Mouse (Mus musculus): ENCODE measurements around the gene Tent5b. TPM values are rescaled to one million over a fixed set of nuclear protein-coding genes. Genes with fewer than 3 reads are reported as not detected.

The Tent5b gene
- polyA plus RNA-seq, 1 experiment: 0.03 TPM

- no peak for TF ChIP-seq GATA1 (IDR thresholded peaks at IDR 0.05; ENCODE audit: low read length)
These were observed 21.9 kb upstream of the Tent5b start for GRCm38 (mm10) chr4:133458044-133458443.

GRCm38 (mm10) chr4:133460006-133460405 is 19.9 kb upstream of the Tent5b start:
- no peak for TF ChIP-seq GATA1 (IDR thresholded peaks at IDR 0.05; ENCODE audit: low read length)

GRCm38 (mm10) chr4:133460796-133461325 is 19.1 kb upstream of the Tent5b start:
- no peak for TF ChIP-seq GATA1 (IDR thresholded peaks at IDR 0.05; ENCODE audit: low read length)

GRCm38 (mm10) chr4:133461362-133461761 is 18.6 kb upstream of the Tent5b start:
- TF ChIP-seq GATA1 (IDR thresholded peaks at IDR 0.05; ENCODE audit: low read length): no peak

GRCm38 (mm10) chr4:133463184-133463583 is 16.7 kb upstream of the Tent5b start:
- no peak for TF ChIP-seq GATA1 (IDR thresholded peaks at IDR 0.05; ENCODE audit: low read length)

GRCm38 (mm10) chr4:133468080-133468479 is 11.9 kb upstream of the Tent5b start:
- no peak for TF ChIP-seq GATA1 (IDR thresholded peaks at IDR 0.05; ENCODE audit: low read length)

GRCm38 (mm10) chr4:133469122-133469521 is 10.8 kb upstream of the Tent5b start:
- TF ChIP-seq GATA1 (IDR thresholded peaks at IDR 0.05; ENCODE audit: low read length): no peak

GRCm38 (mm10) chr4:133471135-133471821 is 8.7 kb upstream of the Tent5b start:
- TF ChIP-seq GATA1 (IDR thresholded peaks at IDR 0.05; ENCODE audit: low read length): no peak

- TF ChIP-seq GATA1 (IDR thresholded peaks at IDR 0.05; ENCODE audit: low read length): no peak
These were observed 6.1 kb upstream of the Tent5b start for GRCm38 (mm10) chr4:133473833-133474232.

GRCm38 (mm10) chr4:133480185-133480537 is 229 bp downstream of the Tent5b start:
- no peak for TF ChIP-seq GATA1 (IDR thresholded peaks at IDR 0.05; ENCODE audit: low read length)

GRCm38 (mm10) chr4:133480754-133481153 is 822 bp downstream of the Tent5b start:
- no peak for TF ChIP-seq GATA1 (IDR thresholded peaks at IDR 0.05; ENCODE audit: low read length)

GRCm38 (mm10) chr4:133481488-133481887 is 1.6 kb downstream of the Tent5b start:
- no peak for TF ChIP-seq GATA1 (IDR thresholded peaks at IDR 0.05; ENCODE audit: low read length)

- no peak for TF ChIP-seq GATA1 (IDR thresholded peaks at IDR 0.05; ENCODE audit: low read length)
These were observed 2.5 kb downstream of the Tent5b start for GRCm38 (mm10) chr4:133482479-133482878.

- no peak for TF ChIP-seq GATA1 (IDR thresholded peaks at IDR 0.05; ENCODE audit: low read length)
These were observed 4.5 kb downstream of the Tent5b start for GRCm38 (mm10) chr4:133484266-133485025.

- TF ChIP-seq GATA1 (IDR thresholded peaks at IDR 0.05; ENCODE audit: low read length): no peak
These were observed 5.9 kb downstream of the Tent5b start for GRCm38 (mm10) chr4:133485691-133486425.

All from G1E-ER4 (cell line).